Mouse (Mus musculus): ENCODE measurements around the gene Tmem115. TPM values are rescaled to one million over a fixed set of nuclear protein-coding genes. Genes with fewer than 3 reads are reported as not detected.

Tmem115 gene
- polyA plus RNA-seq, 1 experiment: 10.7 TPM

DNA sequence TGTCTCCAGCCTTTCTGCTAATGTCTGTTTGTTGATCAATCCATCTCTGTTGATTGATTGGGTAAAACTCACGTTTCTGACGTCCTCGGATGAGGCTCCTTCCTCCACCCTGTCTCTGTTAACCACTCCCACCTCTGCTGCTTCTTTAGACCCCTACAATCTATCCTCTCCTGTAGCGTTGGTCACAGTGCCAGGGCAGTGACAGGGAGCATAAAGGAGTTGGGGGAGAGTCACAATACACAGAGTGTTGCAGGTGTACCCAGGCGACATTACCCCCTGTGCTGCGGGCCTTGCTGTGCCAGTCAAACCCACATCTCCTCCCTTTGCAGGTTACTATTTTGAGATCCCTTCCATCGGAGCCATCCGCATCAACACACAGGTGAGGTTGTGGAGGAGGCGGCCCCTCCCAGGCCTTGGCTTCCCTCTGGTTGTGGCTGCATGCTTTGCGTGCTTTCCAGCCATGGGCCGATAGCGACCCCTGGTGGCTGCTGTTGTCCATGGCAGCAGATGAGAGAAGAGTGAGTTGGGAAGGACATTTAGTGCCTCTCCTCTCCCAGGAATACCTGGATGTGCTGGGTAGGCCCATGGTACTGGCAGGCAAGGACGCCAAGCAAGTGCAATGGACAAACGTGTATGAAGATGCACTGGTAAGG, 19.3 kb upstream of the Tmem115 start:
- H3K27me3 ChIP-seq (ENCODE audit: control insufficient read depth, insufficient read depth, low read length, poor library complexity, severe bottlenecking): no peaks in the 10 kb centered on the region
- no peaks in the 10 kb centered on the region for H3K4me1 ChIP-seq (ENCODE audit: control insufficient read depth, insufficient read depth, low read length)
- no peak overlapping the region for H3K4me3 ChIP-seq (ENCODE audit: low read depth, low read length)
- H3K9me3 ChIP-seq (replicated peaks; ENCODE audit: control insufficient read depth, insufficient read depth, low read length, poor library complexity, severe bottlenecking): no peaks in the 10 kb centered on the region
- H3K9ac ChIP-seq (ENCODE audit: low read depth, poor library complexity, severe bottlenecking): no peak overlapping the region
- H3K27ac ChIP-seq (ENCODE audit: insufficient read depth, low read length): no peak overlapping the region
- no peak for TF ChIP-seq POLR2A (IDR thresholded peaks at IDR 0.05; ENCODE audit: insufficient read depth, low read length)
- peak; percentile 100 for TF ChIP-seq CTCF (IDR thresholded peaks at IDR 0.05; ENCODE audit: low read depth, low read length)
- TF ChIP-seq EP300 (IDR thresholded peaks at IDR 0.05; ENCODE audit: insufficient read depth, low read depth, low read length): 0 out of 2 replicates have a peak, but pooled peaks have one; percentile 52
- H3K36me3 ChIP-seq (ENCODE audit: control insufficient read depth, insufficient read depth, low read length, poor library complexity, severe bottlenecking): no peaks in the 10 kb centered on the region

DNA sequence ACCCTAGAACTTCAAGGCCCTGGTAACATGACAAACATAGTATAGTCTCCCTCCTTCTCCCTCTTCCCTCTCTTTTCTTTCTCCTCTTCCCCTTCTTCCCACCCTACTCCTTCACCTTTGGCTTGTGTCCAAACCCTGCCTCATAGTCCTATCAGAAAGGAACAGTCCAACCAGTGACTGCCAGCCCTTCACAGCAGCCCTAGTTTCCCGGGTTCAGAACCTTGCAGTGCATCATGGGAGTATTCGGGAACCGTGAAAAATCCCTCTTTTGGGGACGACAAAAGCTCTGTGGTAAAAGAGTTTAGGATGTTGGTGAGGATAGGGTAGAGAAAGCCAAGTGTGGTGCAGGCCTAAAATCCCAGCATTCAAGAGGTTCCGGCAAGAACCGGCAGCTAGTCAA, 13.4 kb upstream of the Tmem115 start:
- H3K4me1 ChIP-seq (ENCODE audit: control insufficient read depth, insufficient read depth, low read length): peaks cover 8% of the 10 kb centered on the region
- TF ChIP-seq POLR2A (IDR thresholded peaks at IDR 0.05; ENCODE audit: insufficient read depth, low read length): no peak
- no peak for TF ChIP-seq CTCF (IDR thresholded peaks at IDR 0.05; ENCODE audit: low read depth, low read length)
- no peak for TF ChIP-seq EP300 (IDR thresholded peaks at IDR 0.05; ENCODE audit: insufficient read depth, low read depth, low read length)
- H3K4me3 ChIP-seq (ENCODE audit: low read depth, low read length): no peak overlapping the region
- no peak overlapping the region for H3K27ac ChIP-seq (ENCODE audit: insufficient read depth, low read length)
- no peaks in the 10 kb centered on the region for H3K36me3 ChIP-seq (ENCODE audit: control insufficient read depth, insufficient read depth, low read length, poor library complexity, severe bottlenecking)
- H3K27me3 ChIP-seq (ENCODE audit: control insufficient read depth, insufficient read depth, low read length, poor library complexity, severe bottlenecking): no peaks in the 10 kb centered on the region
- H3K9me3 ChIP-seq (replicated peaks; ENCODE audit: control insufficient read depth, insufficient read depth, low read length, poor library complexity, severe bottlenecking): no peaks in the 10 kb centered on the region
- H3K9ac ChIP-seq (ENCODE audit: low read depth, poor library complexity, severe bottlenecking): no peak overlapping the region

DNA sequence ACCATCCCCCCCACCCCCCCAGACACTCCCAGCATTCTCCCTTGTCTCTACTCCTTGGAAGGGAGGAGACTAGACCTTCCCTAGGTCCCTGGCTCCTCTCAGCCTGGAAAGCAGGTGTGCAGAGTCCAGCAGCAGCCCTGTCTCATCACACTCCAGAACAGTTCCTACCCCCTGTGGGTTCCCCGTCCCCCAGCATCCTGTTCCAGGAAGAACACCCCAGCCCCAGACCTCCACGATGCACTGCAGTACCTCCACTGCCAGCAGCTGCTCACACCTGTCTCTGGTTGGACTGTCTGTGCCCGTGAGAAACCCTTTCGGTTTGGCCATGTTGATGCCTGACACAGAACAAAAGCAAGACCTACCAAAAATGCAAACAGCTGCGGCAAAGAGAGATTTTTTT, 12.6 kb upstream of the Tmem115 start:
- Histone ChIP-seq H3K27ac (ENCODE audit: insufficient read depth, low read length) (no peak overlapping the region), H3K27me3 (ENCODE audit: control insufficient read depth, insufficient read depth, low read length, poor library complexity, severe bottlenecking) (no peaks in the 10 kb centered on the region), H3K4me1 (ENCODE audit: control insufficient read depth, insufficient read depth, low read length) (peaks cover 8% of the 10 kb centered on the region), H3K9me3 (replicated peaks; ENCODE audit: control insufficient read depth, insufficient read depth, low read length, poor library complexity, severe bottlenecking) (no peaks in the 10 kb centered on the region), H3K9ac (ENCODE audit: low read depth, poor library complexity, severe bottlenecking) (peak overlapping the region; percentile 49; the same call in 1 of the 2 replicates), H3K36me3 (ENCODE audit: control insufficient read depth, insufficient read depth, low read length, poor library complexity, severe bottlenecking) (no peaks in the 10 kb centered on the region), H3K4me3 (ENCODE audit: low read depth, low read length) (no peak overlapping the region)
- TF ChIP-seq EP300 (IDR thresholded peaks at IDR 0.05; ENCODE audit: insufficient read depth, low read depth, low read length): no peak

DNA sequence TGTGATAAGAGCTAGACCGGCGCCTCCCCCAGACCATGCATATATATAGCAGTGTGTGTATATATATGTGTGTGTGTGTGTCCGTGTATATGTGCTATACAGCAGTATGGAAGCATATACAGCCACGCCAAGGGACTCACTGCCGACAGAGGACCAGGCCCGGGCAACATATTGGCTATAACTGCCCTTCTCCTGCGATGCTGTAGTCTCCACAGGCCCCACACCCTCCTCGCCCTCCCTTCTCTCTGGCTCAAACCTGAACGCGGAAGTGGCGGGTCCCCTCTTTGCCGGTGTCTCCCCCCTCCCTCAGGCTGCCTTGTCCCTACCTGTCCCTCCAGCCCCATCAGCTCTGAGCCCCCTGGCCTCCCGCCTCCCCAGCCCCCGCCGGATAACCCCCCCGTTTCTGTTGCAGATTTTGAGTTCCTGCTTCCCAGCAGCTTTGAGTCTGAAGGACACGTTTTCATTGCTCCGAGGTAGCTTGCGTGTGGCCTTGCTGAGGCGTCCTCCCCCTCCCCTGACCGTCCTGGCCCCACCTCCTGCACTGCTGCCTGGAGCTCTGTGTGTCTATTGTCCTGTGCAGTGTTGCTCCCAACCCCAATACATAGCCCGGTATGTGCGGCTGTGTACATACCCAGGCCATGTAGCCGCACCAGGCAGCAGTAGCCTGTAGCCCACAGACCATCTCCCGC, 11.9 kb upstream of the Tmem115 start:
- H3K4me1 ChIP-seq (ENCODE audit: control insufficient read depth, insufficient read depth, low read length): peaks cover 8% of the 10 kb centered on the region
- H3K9me3 ChIP-seq (replicated peaks; ENCODE audit: control insufficient read depth, insufficient read depth, low read length, poor library complexity, severe bottlenecking): no peaks in the 10 kb centered on the region
- 0 out of 2 replicates have a peak overlapping the region, but pooled peaks have one; percentile 7 for H3K27ac ChIP-seq (ENCODE audit: insufficient read depth, low read length)
- peak overlapping the region; percentile 49 for H3K9ac ChIP-seq (ENCODE audit: low read depth, poor library complexity, severe bottlenecking)
- H3K27me3 ChIP-seq (ENCODE audit: control insufficient read depth, insufficient read depth, low read length, poor library complexity, severe bottlenecking): no peaks in the 10 kb centered on the region
- H3K4me3 ChIP-seq (ENCODE audit: low read depth, low read length): peak overlapping the region; percentile 29
- no peaks in the 10 kb centered on the region for H3K36me3 ChIP-seq (ENCODE audit: control insufficient read depth, insufficient read depth, low read length, poor library complexity, severe bottlenecking)
- peak; percentile 63; the same call in 1 of the 2 replicates for TF ChIP-seq EP300 (IDR thresholded peaks at IDR 0.05; ENCODE audit: insufficient read depth, low read depth, low read length)
- no peak for TF ChIP-seq POLR2A (IDR thresholded peaks at IDR 0.05; ENCODE audit: insufficient read depth, low read length)

DNA sequence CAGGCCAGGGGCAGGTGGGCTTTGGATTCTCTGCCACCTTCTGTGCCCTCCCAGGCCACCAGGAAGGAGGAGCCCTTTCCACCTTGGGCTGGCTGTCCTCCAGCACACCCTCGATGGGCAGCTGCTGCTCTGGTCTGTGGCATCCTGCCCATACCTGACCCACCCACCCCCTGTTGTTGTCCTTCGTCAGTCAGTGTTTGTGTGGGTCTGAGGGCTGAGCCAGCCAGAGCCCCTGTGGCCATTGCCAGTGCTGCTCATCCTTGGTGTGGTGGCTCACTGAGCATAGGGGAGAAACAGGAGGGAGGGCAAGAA, 11.4 kb upstream of the Tmem115 start:
- Histone ChIP-seq H3K27me3 (ENCODE audit: control insufficient read depth, insufficient read depth, low read length, poor library complexity, severe bottlenecking) (no peaks in the 10 kb centered on the region), H3K4me3 (ENCODE audit: low read depth, low read length) (peak overlapping the region; percentile 29), H3K36me3 (ENCODE audit: control insufficient read depth, insufficient read depth, low read length, poor library complexity, severe bottlenecking) (no peaks in the 10 kb centered on the region), H3K27ac (ENCODE audit: insufficient read depth, low read length) (no peak overlapping the region), H3K4me1 (ENCODE audit: control insufficient read depth, insufficient read depth, low read length) (peaks cover 8% of the 10 kb centered on the region), H3K9ac (ENCODE audit: low read depth, poor library complexity, severe bottlenecking) (peak overlapping the region; percentile 49), H3K9me3 (replicated peaks; ENCODE audit: control insufficient read depth, insufficient read depth, low read length, poor library complexity, severe bottlenecking) (no peaks in the 10 kb centered on the region)
- TF ChIP-seq POLR2A (IDR thresholded peaks at IDR 0.05; ENCODE audit: insufficient read depth, low read length) (no peak), CTCF (IDR thresholded peaks at IDR 0.05; ENCODE audit: low read depth, low read length) (no peak), EP300 (IDR thresholded peaks at IDR 0.05; ENCODE audit: insufficient read depth, low read depth, low read length) (no peak)
